Mouse (Mus musculus) spleen, adult 2 months (tissue): ENCODE data around the gene Ehhadh.

Experiments used
- CTCF ChIP-seq: fragments of 200-500 bp; IDR thresholded peaks from 2 replicates; pipeline ENCODE4 v1.5.1; 2011; ENCODE audit warnings: mild to moderate bottlenecking, inconsistent platforms; ENCODE audit not compliant: insufficient read depth, insufficient read length, insufficient replicate concordance; ENCODE audit errors: extremely low read depth
- POLR2A ChIP-seq: fragments of 200-500 bp; IDR thresholded peaks from 2 replicates; pipeline ENCODE4 v1.6.1; 2011; ENCODE audit warnings: low read depth, low read length, inconsistent platforms

GRCm38 (mm10) chr16:21786317-21786716 is 1.3 kb downstream of the Ehhadh start:
- TF ChIP-seq CTCF (no peak), POLR2A (no peak)
